Mouse (Mus musculus): ENCODE data around the gene Krt76. TPM values are rescaled to one million over a fixed set of nuclear protein-coding genes. Genes with fewer than 3 reads are reported as not detected.

The Krt76 gene
- polyA plus RNA-seq, 1 experiment from 2014 or later, result 1.9 TPM

GRCm38 (mm10) chr15:101904849-101905248 is 12.1 kb upstream of the Krt76 start:
- H3K27ac ChIP-seq (replicated peaks), result no peak overlapping the region
- H3K4me3 ChIP-seq (ENCODE audit: low read depth, low read length), result no peak overlapping the region
- 81% methylated on average over 5 of the region's 5 CpGs for WGBS
- no peaks in the 10 kb centered on the region for H3K36me3 ChIP-seq (ENCODE audit: control insufficient read depth, insufficient read depth, low read length)
- no peak overlapping the region for H3K9ac ChIP-seq (ENCODE audit: low read length)
- TF ChIP-seq EP300 (optimal IDR thresholded peaks at IDR 0.05) (no peak), CTCF (IDR thresholded peaks at IDR 0.05; ENCODE audit: low read depth) (no peak)
- no peaks in the 10 kb centered on the region for H3K27me3 ChIP-seq (ENCODE audit: control insufficient read depth, insufficient read depth, low read length)
- DNase-seq (ENCODE audit: low spot score) (no peak), ATAC-seq (ENCODE audit: low FRiP score, low TSS enrichment) (no peak)
- H3K9me3 ChIP-seq (ENCODE audit: control insufficient read depth, low read length), result no peaks in the 10 kb centered on the region
- H3K4me2 ChIP-seq (replicated peaks; ENCODE audit: low read depth), result no peak overlapping the region
- H3K4me1 ChIP-seq (replicated peaks; ENCODE audit: control insufficient read depth, insufficient read depth), result no peaks in the 10 kb centered on the region

GRCm38 (mm10) chr15:101902171-101903149 is 9.7 kb upstream of the Krt76 start:
- peak; percentile 60; the same call in 1 of the 2 replicates for ATAC-seq (ENCODE audit: low FRiP score, low TSS enrichment)

GRCm38 (mm10) chr15:101895216-101895615 is 2.5 kb upstream of the Krt76 start:
- H3K4me2 ChIP-seq (replicated peaks; ENCODE audit: low read depth), result no peak overlapping the region
- H3K4me3 ChIP-seq (ENCODE audit: low read depth, low read length), result no peak overlapping the region
- 96% methylated on average over 4 of the region's 4 CpGs for WGBS
- ATAC-seq (ENCODE audit: low FRiP score, low TSS enrichment), result no peak
- no peak overlapping the region for H3K9ac ChIP-seq (ENCODE audit: low read length)
- H3K9me3 ChIP-seq (ENCODE audit: control insufficient read depth, low read length), result no peaks in the 10 kb centered on the region
- no peak overlapping the region for H3K27ac ChIP-seq (replicated peaks)
- H3K36me3 ChIP-seq (ENCODE audit: control insufficient read depth, insufficient read depth, low read length), result no peaks in the 10 kb centered on the region
- H3K27me3 ChIP-seq (ENCODE audit: control insufficient read depth, insufficient read depth, low read length), result no peaks in the 10 kb centered on the region
- no peak for DNase-seq (ENCODE audit: low spot score)
- H3K4me1 ChIP-seq (replicated peaks; ENCODE audit: control insufficient read depth, insufficient read depth), result no peaks in the 10 kb centered on the region
- TF ChIP-seq CTCF (IDR thresholded peaks at IDR 0.05; ENCODE audit: low read depth), result no peak
- no peak for TF ChIP-seq EP300 (optimal IDR thresholded peaks at IDR 0.05)

More at GRCm38 (mm10) chr15:101902171-101903149, 9.7 kb upstream of the Krt76 start:
- H3K27ac ChIP-seq (replicated peaks), result no peak overlapping the region
- no peak overlapping the region for H3K9ac ChIP-seq (ENCODE audit: low read length)
- no peaks in the 10 kb centered on the region for H3K36me3 ChIP-seq (ENCODE audit: control insufficient read depth, insufficient read depth, low read length)
- H3K27me3 ChIP-seq (ENCODE audit: control insufficient read depth, insufficient read depth, low read length), result no peaks in the 10 kb centered on the region
- no peak overlapping the region for H3K4me2 ChIP-seq (replicated peaks; ENCODE audit: low read depth)
- no peaks in the 10 kb centered on the region for H3K4me1 ChIP-seq (replicated peaks; ENCODE audit: control insufficient read depth, insufficient read depth)
- H3K9me3 ChIP-seq (ENCODE audit: control insufficient read depth, low read length), result no peaks in the 10 kb centered on the region
- 49% methylated on average over 12 of the region's 12 CpGs for WGBS
- TF ChIP-seq CTCF (IDR thresholded peaks at IDR 0.05; ENCODE audit: low read depth), result peak; percentile 71
- no peak for TF ChIP-seq EP300 (optimal IDR thresholded peaks at IDR 0.05)
- peak; percentile 28 for DNase-seq (ENCODE audit: low spot score)
- H3K4me3 ChIP-seq (ENCODE audit: low read depth, low read length), result no peak overlapping the region

- 22% methylated on average over 11 of the region's 11 CpGs for WGBS
Measured at GRCm38 (mm10) chr15:101879776-101880175, 12.9 kb downstream of the Krt76 start.

GRCm38 (mm10) chr15:101878041-101878440 is 14.7 kb downstream of the Krt76 start:
- 55% methylated on average over 2 of the region's 2 CpGs for WGBS
- Histone ChIP-seq H3K36me3 (ENCODE audit: control insufficient read depth, insufficient read depth, low read length) (no peaks in the 10 kb centered on the region), H3K4me1 (replicated peaks; ENCODE audit: control insufficient read depth, insufficient read depth) (no peaks in the 10 kb centered on the region), H3K4me3 (ENCODE audit: low read depth, low read length) (no peak overlapping the region), H3K27me3 (ENCODE audit: control insufficient read depth, insufficient read depth, low read length) (no peaks in the 10 kb centered on the region), H3K9me3 (ENCODE audit: control insufficient read depth, low read length) (no peaks in the 10 kb centered on the region), H3K9ac (ENCODE audit: low read length) (no peak overlapping the region), H3K4me2 (replicated peaks; ENCODE audit: low read depth) (no peak overlapping the region), H3K27ac (replicated peaks) (no peak overlapping the region)
- ATAC-seq (ENCODE audit: low FRiP score, low TSS enrichment), result no peak
- TF ChIP-seq EP300 (optimal IDR thresholded peaks at IDR 0.05) (no peak), CTCF (IDR thresholded peaks at IDR 0.05; ENCODE audit: low read depth) (no peak)
- DNase-seq (ENCODE audit: low spot score), result no peak

More at GRCm38 (mm10) chr15:101879776-101880175, 12.9 kb downstream of the Krt76 start:
- Histone ChIP-seq H3K4me3 (ENCODE audit: low read depth, low read length) (no peak overlapping the region), H3K9ac (ENCODE audit: low read length) (no peak overlapping the region), H3K27ac (replicated peaks) (no peak overlapping the region), H3K27me3 (ENCODE audit: control insufficient read depth, insufficient read depth, low read length) (no peaks in the 10 kb centered on the region), H3K36me3 (ENCODE audit: control insufficient read depth, insufficient read depth, low read length) (no peaks in the 10 kb centered on the region), H3K4me1 (replicated peaks; ENCODE audit: control insufficient read depth, insufficient read depth) (no peaks in the 10 kb centered on the region), H3K4me2 (replicated peaks; ENCODE audit: low read depth) (no peak overlapping the region), H3K9me3 (ENCODE audit: control insufficient read depth, low read length) (no peaks in the 10 kb centered on the region)
- TF ChIP-seq CTCF (IDR thresholded peaks at IDR 0.05; ENCODE audit: low read depth), result no peak
- TF ChIP-seq EP300 (optimal IDR thresholded peaks at IDR 0.05), result no peak
- ATAC-seq (ENCODE audit: low FRiP score, low TSS enrichment) (no peak), DNase-seq (ENCODE audit: low spot score) (peak; percentile 54)

GRCm38 (mm10) chr15:101874383-101874782 is 18.3 kb downstream of the Krt76 start:
- no peaks in the 10 kb centered on the region for H3K9me3 ChIP-seq (ENCODE audit: control insufficient read depth, low read length)

More at GRCm38 (mm10) chr15:101874383-101874782, 18.3 kb downstream of the Krt76 start:
- no peaks in the 10 kb centered on the region for H3K36me3 ChIP-seq (ENCODE audit: control insufficient read depth, insufficient read depth, low read length)
- H3K4me3 ChIP-seq (ENCODE audit: low read depth, low read length), result no peak overlapping the region
- H3K27me3 ChIP-seq (ENCODE audit: control insufficient read depth, insufficient read depth, low read length), result no peaks in the 10 kb centered on the region; the same call in 1 of the 2 replicates
- H3K27ac ChIP-seq (replicated peaks), result no peak overlapping the region
- WGBS, result 91% methylated on average over 1 of the region's 1 CpGs
- ATAC-seq (ENCODE audit: low FRiP score, low TSS enrichment) (no peak), DNase-seq (ENCODE audit: low spot score) (no peak)
- H3K4me1 ChIP-seq (replicated peaks; ENCODE audit: control insufficient read depth, insufficient read depth), result no peaks in the 10 kb centered on the region
- no peak for TF ChIP-seq CTCF (IDR thresholded peaks at IDR 0.05; ENCODE audit: low read depth)
- no peak for TF ChIP-seq EP300 (optimal IDR thresholded peaks at IDR 0.05)
- H3K9ac ChIP-seq (ENCODE audit: low read length), result no peak overlapping the region
- H3K4me2 ChIP-seq (replicated peaks; ENCODE audit: low read depth), result no peak overlapping the region

Measured in stomach, postnatal 0 days (tissue).